Mouse (Mus musculus) intestine, embryonic 15.5 days (tissue): ENCODE data around the gene Lrrc4. TPM values are rescaled to one million over a fixed set of nuclear protein-coding genes. Genes with fewer than 3 reads are reported as not detected.

Experiments used
- ATAC-seq: fragments of 200-750 bp; cut with Nextera tagmentation; 2 replicates; pipeline ENCODE4 v1.8.0; 2017; ENCODE audit warnings: moderate TSS enrichment, moderate library complexity
- H3K27ac ChIP-seq: fragments of 300-500 bp; sonication (generic); 2 replicates; pipeline ENCODE4 v1.5.1; 2015; ENCODE audit warnings: mild to moderate bottlenecking, inconsistent platforms
- H3K27me3 ChIP-seq: fragments of 300-500 bp; sonication (generic); replicated peaks from 2 replicates; pipeline ENCODE4 v1.6.1; 2015; ENCODE audit warnings: inconsistent platforms
- H3K36me3 ChIP-seq: fragments of 300-500 bp; sonication (generic); 2 replicates; pipeline ENCODE4 v1.6.1; 2015; ENCODE audit warnings: inconsistent platforms
- H3K4me1 ChIP-seq: fragments of 300-500 bp; sonication (generic); replicated peaks from 2 replicates; pipeline ENCODE4 v1.6.1; 2015; ENCODE audit warnings: inconsistent platforms
- H3K4me2 ChIP-seq: fragments of 300-500 bp; sonication (generic); replicated peaks from 2 replicates; pipeline ENCODE4 v1.6.1; 2015; ENCODE audit warnings: mild to moderate bottlenecking, inconsistent platforms
- H3K4me3 ChIP-seq: fragments of 300-500 bp; sonication (generic); replicated peaks from 2 replicates; pipeline ENCODE4 v1.5.1; 2015; ENCODE audit warnings: inconsistent platforms
- H3K9ac ChIP-seq: fragments of 300-500 bp; sonication (generic); 2 replicates; pipeline ENCODE4 v1.6.1; 2015; ENCODE audit warnings: inconsistent platforms
- H3K9me3 ChIP-seq: fragments of 300-500 bp; sonication (generic); 2 replicates; pipeline ENCODE4 v1.6.1; 2016; ENCODE audit warnings: inconsistent platforms
- whole genome bisulfite sequencing: fragments of 180-500 bp; shearing (Covaris S2); methylation state at CpG from one replicate; pipeline ENCODE4 v1.1.7; 2015; 5-methylcytosine and 5-hydroxymethylcytosine counted together
- polyA plus RNA-seq: library from polyadenylated mRNA; unstranded; fragments of >200 nt; fragmentation: Nextera tagmentation; extraction: Ambion mirVana; gene quantifications from 2 replicates; pipeline ENCODE4 v1.2.1, GENCODE M21; 2015

Lrrc4 gene
- polyA plus RNA-seq, 1 experiment from 2014 or later: 0.31 TPM

GRCm38 (mm10) chr6:28783953-28784352, 47.6 kb downstream of the Lrrc4 start:
- no peaks in the 10 kb centered on the region for H3K27me3 ChIP-seq
- H3K4me3 ChIP-seq: no peak overlapping the region
- WGBS: 84% methylated on average over 5 of the region's 5 CpGs
- no peak overlapping the region for H3K4me2 ChIP-seq
- no peaks in the 10 kb centered on the region for H3K9me3 ChIP-seq
- H3K4me1 ChIP-seq: peaks cover 3% of the 10 kb centered on the region; the same call in 1 of the 2 replicates
- H3K36me3 ChIP-seq: no peaks in the 10 kb centered on the region
- H3K9ac ChIP-seq: no peak overlapping the region
- no peak overlapping the region for H3K27ac ChIP-seq
- ATAC-seq: no peak

GRCm38 (mm10) chr6:28783082-28783647, 48.4 kb downstream of the Lrrc4 start:
- 81% methylated on average over 4 of the region's 4 CpGs for WGBS
- Histone ChIP-seq H3K4me2 (no peak overlapping the region), H3K36me3 (no peaks in the 10 kb centered on the region), H3K4me3 (no peak overlapping the region), H3K9me3 (no peaks in the 10 kb centered on the region), H3K27me3 (no peaks in the 10 kb centered on the region), H3K9ac (no peak overlapping the region), H3K4me1 (peaks cover 3% of the 10 kb centered on the region; the same call in 1 of the 2 replicates), H3K27ac (no peak overlapping the region)
- ATAC-seq: no peak

- 34% methylated on average over 3 of the region's 3 CpGs for WGBS
Observed at GRCm38 (mm10) chr6:28781696-28782095, 49.9 kb downstream of the Lrrc4 start.

GRCm38 (mm10) chr6:28771331-28771730, 60.2 kb downstream of the Lrrc4 start:
- Histone ChIP-seq H3K4me1 (no peaks in the 10 kb centered on the region), H3K36me3 (no peaks in the 10 kb centered on the region), H3K9me3 (no peaks in the 10 kb centered on the region), H3K4me2 (no peak overlapping the region), H3K27me3 (no peaks in the 10 kb centered on the region), H3K4me3 (no peak overlapping the region), H3K27ac (no peak overlapping the region), H3K9ac (no peak overlapping the region)
- 55% methylated on average over 2 of the region's 2 CpGs for WGBS
- no peak for ATAC-seq

More at GRCm38 (mm10) chr6:28781696-28782095, 49.9 kb downstream of the Lrrc4 start:
- H3K36me3 ChIP-seq: no peaks in the 10 kb centered on the region
- peak; percentile 39 for ATAC-seq
- H3K27ac ChIP-seq: no peak overlapping the region
- no peak overlapping the region for H3K4me3 ChIP-seq
- H3K9ac ChIP-seq: no peak overlapping the region
- peaks cover 3% of the 10 kb centered on the region; the same call in 1 of the 2 replicates for H3K4me1 ChIP-seq
- H3K4me2 ChIP-seq: no peak overlapping the region
- H3K27me3 ChIP-seq: no peaks in the 10 kb centered on the region
- H3K9me3 ChIP-seq: no peaks in the 10 kb centered on the region

GRCm38 (mm10) chr6:28767891-28768481, 63.6 kb downstream of the Lrrc4 start:
- 69% methylated on average over 6 of the region's 6 CpGs for WGBS
- ATAC-seq: no peak

DNA sequence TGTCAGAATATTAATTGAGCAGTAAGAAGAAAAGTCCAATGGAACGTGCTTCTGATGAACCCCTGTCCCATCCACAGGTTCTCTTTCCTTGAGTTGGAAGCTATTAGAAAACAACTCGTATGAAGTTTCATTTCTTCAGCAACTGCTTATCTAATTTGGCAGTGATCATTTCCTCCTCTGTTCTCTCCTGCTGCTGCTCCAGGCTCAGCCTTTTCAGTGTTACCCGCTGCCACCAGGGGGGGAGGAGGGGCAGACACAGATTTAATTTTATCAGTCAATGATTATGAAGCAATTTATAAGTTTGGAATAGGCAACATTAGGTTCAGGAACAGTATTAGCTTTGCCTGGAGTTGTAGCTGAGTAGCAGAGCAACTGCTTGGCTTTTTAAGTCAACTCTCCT, 64.9 kb downstream of the Lrrc4 start:
- WGBS: 76% methylated on average over 3 of the region's 3 CpGs
- Histone ChIP-seq H3K4me3 (no peak overlapping the region), H3K36me3 (no peaks in the 10 kb centered on the region), H3K4me2 (no peak overlapping the region), H3K4me1 (no peaks in the 10 kb centered on the region), H3K27me3 (no peaks in the 10 kb centered on the region), H3K27ac (no peak overlapping the region), H3K9me3 (no peaks in the 10 kb centered on the region), H3K9ac (no peak overlapping the region)
- ATAC-seq: no peak

More at GRCm38 (mm10) chr6:28767891-28768481, 63.6 kb downstream of the Lrrc4 start:
- H3K36me3 ChIP-seq: no peaks in the 10 kb centered on the region
- no peaks in the 10 kb centered on the region for H3K4me1 ChIP-seq
- H3K4me3 ChIP-seq: no peak overlapping the region
- H3K9ac ChIP-seq: no peak overlapping the region
- no peak overlapping the region for H3K27ac ChIP-seq
- H3K4me2 ChIP-seq: no peak overlapping the region
- no peaks in the 10 kb centered on the region for H3K27me3 ChIP-seq
- H3K9me3 ChIP-seq: no peaks in the 10 kb centered on the region

GRCm38 (mm10) chr6:28762132-28762775, 69.3 kb downstream of the Lrrc4 start:
- ATAC-seq: no peak
- WGBS: 44% methylated on average over 5 of the region's 5 CpGs
- no peak overlapping the region for H3K4me2 ChIP-seq

DNA sequence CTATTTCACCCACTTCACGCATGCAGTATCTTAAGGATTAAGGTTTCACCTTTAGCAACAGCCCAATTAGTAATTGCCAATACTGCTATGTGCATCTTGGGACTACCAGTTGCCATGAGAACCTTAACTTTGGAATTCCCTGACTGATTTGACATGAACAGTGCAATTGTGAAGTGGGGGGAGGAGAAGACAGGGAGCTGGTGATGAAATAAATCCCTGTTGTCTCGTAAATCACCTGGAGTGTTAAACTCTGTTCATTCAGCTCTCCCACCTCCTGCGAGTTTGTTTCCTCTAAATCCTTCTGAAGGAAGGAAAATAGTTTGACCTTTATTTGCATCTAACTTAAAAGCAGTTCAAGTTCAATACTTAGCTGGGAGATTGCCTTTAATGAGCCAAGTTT, 69.8 kb downstream of the Lrrc4 start:
- WGBS: 54% methylated on average over 3 of the region's 3 CpGs
- Histone ChIP-seq H3K4me3 (no peak overlapping the region), H3K27ac (no peak overlapping the region), H3K4me1 (no peaks in the 10 kb centered on the region), H3K9ac (no peak overlapping the region), H3K27me3 (no peaks in the 10 kb centered on the region), H3K4me2 (no peak overlapping the region), H3K36me3 (no peaks in the 10 kb centered on the region), H3K9me3 (no peaks in the 10 kb centered on the region)
- ATAC-seq: no peak

More at GRCm38 (mm10) chr6:28762132-28762775, 69.3 kb downstream of the Lrrc4 start:
- H3K27me3 ChIP-seq: no peaks in the 10 kb centered on the region
- H3K36me3 ChIP-seq: no peaks in the 10 kb centered on the region
- no peak overlapping the region for H3K4me3 ChIP-seq
- H3K9ac ChIP-seq: no peak overlapping the region
- no peak overlapping the region for H3K27ac ChIP-seq
- H3K4me1 ChIP-seq: no peaks in the 10 kb centered on the region
- H3K9me3 ChIP-seq: no peaks in the 10 kb centered on the region

- Histone ChIP-seq H3K36me3 (no peaks in the 10 kb centered on the region), H3K4me3 (no peak overlapping the region), H3K27me3 (no peaks in the 10 kb centered on the region), H3K4me1 (no peaks in the 10 kb centered on the region), H3K9me3 (no peaks in the 10 kb centered on the region), H3K27ac (no peak overlapping the region), H3K9ac (no peak overlapping the region), H3K4me2 (no peak overlapping the region)
- ATAC-seq: peak; percentile 88
- 62% methylated on average over 4 of the region's 4 CpGs for WGBS
Observed at GRCm38 (mm10) chr6:28758293-28758692, 73.3 kb downstream of the Lrrc4 start.

DNA sequence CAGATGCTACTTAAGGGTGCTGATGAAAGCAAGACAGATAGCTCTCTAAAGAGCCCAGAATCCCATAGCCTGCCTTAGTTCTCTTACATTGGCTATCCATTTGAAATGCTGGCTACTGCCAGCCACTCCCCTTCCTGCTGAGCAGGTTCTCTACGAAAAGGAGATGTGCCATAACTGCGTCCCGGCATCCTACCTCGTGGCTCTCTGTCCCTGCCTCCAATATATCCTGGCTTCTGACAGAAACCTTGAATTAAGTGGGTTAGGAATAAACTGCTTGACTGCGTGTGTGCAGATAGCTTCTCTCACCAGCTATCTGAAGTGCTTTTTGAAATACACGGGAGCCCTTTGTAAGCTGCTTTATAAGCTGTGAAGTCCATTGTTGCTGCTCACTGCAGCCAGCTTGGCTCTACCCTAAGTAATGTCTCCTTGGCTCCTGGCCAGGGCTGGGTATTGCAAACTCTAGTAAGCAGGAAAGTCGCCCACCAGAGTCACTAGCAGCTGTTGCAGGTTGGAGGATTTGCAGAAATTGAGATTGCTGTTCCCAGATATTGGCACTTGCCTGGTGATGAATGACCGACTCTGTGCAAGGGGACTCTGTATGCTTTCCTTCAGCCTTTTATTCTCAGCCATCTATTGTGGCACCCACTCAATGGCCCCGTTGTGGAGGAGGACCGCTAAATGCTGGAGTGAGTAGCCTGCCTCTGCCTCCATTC, 75.1 kb downstream of the Lrrc4 start:
- Histone ChIP-seq H3K4me1 (no peaks in the 10 kb centered on the region), H3K9me3 (no peaks in the 10 kb centered on the region), H3K36me3 (no peaks in the 10 kb centered on the region), H3K27me3 (no peaks in the 10 kb centered on the region), H3K4me2 (no peak overlapping the region), H3K9ac (no peak overlapping the region), H3K27ac (no peak overlapping the region), H3K4me3 (no peak overlapping the region)
- 74% methylated on average over 10 of the region's 10 CpGs for WGBS
- ATAC-seq: no peak

- Histone ChIP-seq H3K4me1 (no peaks in the 10 kb centered on the region), H3K9me3 (no peaks in the 10 kb centered on the region), H3K27me3 (no peaks in the 10 kb centered on the region), H3K27ac (no peak overlapping the region), H3K9ac (no peak overlapping the region), H3K4me3 (no peak overlapping the region), H3K4me2 (no peak overlapping the region), H3K36me3 (no peaks in the 10 kb centered on the region)
- WGBS: 92% methylated on average over 6 of the region's 6 CpGs
- ATAC-seq: no peak
Observed at GRCm38 (mm10) chr6:28754127-28754898, 77.2 kb downstream of the Lrrc4 start.

GRCm38 (mm10) chr6:28753681-28754080, 77.9 kb downstream of the Lrrc4 start:
- Histone ChIP-seq H3K4me1 (no peaks in the 10 kb centered on the region), H3K27me3 (no peaks in the 10 kb centered on the region), H3K4me3 (no peak overlapping the region), H3K27ac (no peak overlapping the region), H3K9me3 (no peaks in the 10 kb centered on the region), H3K9ac (no peak overlapping the region), H3K4me2 (no peak overlapping the region), H3K36me3 (no peaks in the 10 kb centered on the region)
- 94% methylated on average over 5 of the region's 5 CpGs for WGBS
- ATAC-seq: no peak
